Mouse (Mus musculus) kidney, adult 2 months (tissue): ENCODE measurements at regions not wholly inside any gene's neighbourhood (a gene's known extent, or its start where the extent isn't known, plus 50 kb on each side); places are given as distances from the start of the nearest gene placed in this dataset.

ENCODE experiments used
- CTCF ChIP-seq: fragments of 200-500 bp; conservative IDR thresholded peaks from 2 replicates; pipeline ENCODE4 v1.5.1; 2011; ENCODE audit warnings: low read depth, mild to moderate bottlenecking, control low read depth, low read length, moderate library complexity, mixed read lengths; ENCODE audit not compliant: insufficient read depth, insufficient read length
- POLR2A ChIP-seq: fragments of 200-500 bp; IDR thresholded peaks from one replicate; pipeline ENCODE4 v1.6.1; 2011; ENCODE audit warnings: low read depth, low read length, control low read depth

DNA sequence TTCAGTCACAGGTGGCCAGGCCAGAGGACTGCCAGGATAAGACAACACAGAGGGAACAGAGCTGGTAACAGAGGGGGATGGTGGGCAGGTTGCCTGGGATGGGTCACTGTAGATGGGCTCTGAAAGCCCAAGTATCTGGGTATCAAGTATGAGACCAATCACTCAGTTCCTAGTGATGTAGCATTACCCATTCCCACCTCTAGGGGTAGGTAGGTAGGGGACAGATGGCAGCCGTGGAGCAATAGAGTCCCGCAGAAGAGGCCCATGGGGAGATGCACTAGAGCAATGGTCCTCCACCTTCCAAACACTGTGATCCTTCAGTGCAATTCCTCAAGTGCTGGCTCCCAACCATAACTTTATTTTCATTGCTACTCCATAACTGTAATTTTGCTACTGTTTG is 60.4 kb upstream of the Dgkg start:
- TF ChIP-seq CTCF (no peak), POLR2A (no peak)
